Mouse (Mus musculus): ENCODE measurements around the gene Thsd7a. TPM values are rescaled to one million over a fixed set of nuclear protein-coding genes. Genes with fewer than 3 reads are reported as not detected.

The Thsd7a gene
- polyA plus RNA-seq, 1 experiment from 2014 or later: 52.4 TPM

DNA sequence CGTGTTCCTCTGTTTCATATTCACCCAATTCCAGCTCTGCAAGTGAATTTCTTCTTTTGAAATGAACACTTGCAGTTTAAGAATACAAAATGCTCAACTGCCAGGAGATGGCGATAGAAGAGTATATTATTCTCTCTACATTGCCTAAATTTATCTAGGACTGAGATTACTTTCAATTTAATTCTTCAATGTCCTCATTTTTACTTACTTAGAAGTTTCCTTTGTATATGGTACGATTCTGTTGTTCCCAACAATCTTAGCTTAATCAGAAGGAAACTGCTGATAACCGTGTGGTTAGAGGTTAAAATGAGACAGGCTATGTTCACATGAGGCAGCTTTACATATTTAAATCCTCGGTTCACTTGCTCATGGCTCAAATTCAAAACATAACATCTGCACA, 398.5 kb downstream of the Thsd7a start:
- Histone ChIP-seq H3K27me3 (no peaks in the 10 kb centered on the region), H3K4me2 (replicated peaks) (no peak overlapping the region), H3K9ac (no peak overlapping the region), H3K36me3 (no peaks in the 10 kb centered on the region), H3K27ac (no peak overlapping the region), H3K9me3 (replicated peaks) (no peaks in the 10 kb centered on the region), H3K4me3 (no peak overlapping the region), H3K4me1 (no peaks in the 10 kb centered on the region)
- WGBS: 55% methylated on average over 5 of the region's 5 CpGs
- no peak for ATAC-seq (ENCODE audit: low FRiP score)

DNA sequence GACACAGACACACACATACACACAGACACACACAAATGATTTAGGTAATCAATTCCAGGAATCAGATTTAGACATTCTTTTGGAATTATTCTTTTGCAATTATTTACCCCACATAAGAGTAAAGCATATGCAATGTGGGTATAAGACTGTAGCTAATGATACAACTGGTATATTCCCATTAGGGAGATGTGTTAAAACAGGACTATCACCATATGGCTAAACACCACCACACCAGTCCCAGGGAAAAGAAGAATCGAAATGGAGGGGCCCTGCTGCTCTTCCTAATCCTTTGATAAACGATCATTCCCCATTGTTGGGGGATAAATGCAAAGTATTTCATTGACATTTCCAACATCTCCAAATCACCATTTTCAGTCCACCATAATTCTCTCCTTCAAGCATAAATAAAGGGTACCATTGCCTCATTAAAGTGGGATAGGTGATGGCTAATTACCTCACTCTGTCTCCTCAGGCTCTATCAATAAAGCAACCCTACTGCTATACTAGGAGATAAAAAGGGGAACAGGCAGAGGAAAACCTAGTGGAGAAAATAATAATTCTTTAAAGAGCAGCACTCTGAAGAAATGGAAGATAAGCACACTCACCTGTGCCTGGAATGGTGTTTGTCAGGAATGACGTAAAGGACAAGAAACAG, 400.0 kb downstream of the Thsd7a start:
- H3K9me3 ChIP-seq (replicated peaks): no peaks in the 10 kb centered on the region
- no peak overlapping the region for H3K9ac ChIP-seq
- H3K4me2 ChIP-seq (replicated peaks): no peak overlapping the region
- H3K4me1 ChIP-seq: no peaks in the 10 kb centered on the region
- no peak overlapping the region for H3K27ac ChIP-seq
- 75% methylated on average over 3 of the region's 3 CpGs for WGBS
- H3K27me3 ChIP-seq: no peaks in the 10 kb centered on the region
- ATAC-seq (ENCODE audit: low FRiP score): no peak
- no peak overlapping the region for H3K4me3 ChIP-seq
- H3K36me3 ChIP-seq: no peaks in the 10 kb centered on the region

DNA sequence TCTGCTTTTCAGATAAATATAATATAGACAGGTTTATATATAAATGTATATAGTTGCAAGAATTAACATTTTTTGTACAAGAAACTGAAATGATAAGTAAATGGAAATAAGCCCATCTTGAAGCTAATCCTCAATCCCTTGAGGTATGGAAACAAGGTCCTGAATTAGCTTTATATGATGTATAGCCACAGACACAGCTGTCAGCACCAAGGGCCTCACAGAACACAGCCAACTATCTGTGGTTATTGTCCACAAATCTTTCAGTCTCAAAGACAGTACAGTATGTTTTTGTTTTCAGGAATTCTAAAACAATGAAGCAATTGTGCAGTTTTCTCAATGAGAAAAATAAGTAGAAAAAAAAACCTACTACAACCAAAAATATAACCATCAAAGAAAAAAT, 400.5 kb downstream of the Thsd7a start:
- Histone ChIP-seq H3K4me2 (replicated peaks) (no peak overlapping the region), H3K36me3 (no peaks in the 10 kb centered on the region), H3K27me3 (no peaks in the 10 kb centered on the region), H3K27ac (no peak overlapping the region), H3K9me3 (replicated peaks) (no peaks in the 10 kb centered on the region), H3K9ac (no peak overlapping the region), H3K4me3 (no peak overlapping the region), H3K4me1 (no peaks in the 10 kb centered on the region)
- ATAC-seq (ENCODE audit: low FRiP score): no peak

GRCm38 (mm10) chr6:12336590-12337584, 412.3 kb downstream of the Thsd7a start:
- H3K27ac ChIP-seq: peak overlapping the region; percentile 57

GRCm38 (mm10) chr6:12315070-12315909, 433.9 kb downstream of the Thsd7a start:
- Histone ChIP-seq H3K36me3 (no peaks in the 10 kb centered on the region), H3K9me3 (replicated peaks) (no peaks in the 10 kb centered on the region), H3K27ac (no peak overlapping the region), H3K4me3 (no peak overlapping the region), H3K4me1 (no peaks in the 10 kb centered on the region), H3K4me2 (replicated peaks) (no peak overlapping the region), H3K9ac (no peak overlapping the region), H3K27me3 (no peaks in the 10 kb centered on the region)
- peak; percentile 60; the same call in 1 of the 2 replicates for ATAC-seq (ENCODE audit: low FRiP score)
- 55% methylated on average over 7 of the region's 7 CpGs for WGBS

More at GRCm38 (mm10) chr6:12336590-12337584, 412.3 kb downstream of the Thsd7a start:
- H3K4me2 ChIP-seq (replicated peaks): no peak overlapping the region
- 0 out of 2 replicates have a peak, but pooled peaks cover 4% of the 10 kb centered on the region for H3K36me3 ChIP-seq
- no peaks in the 10 kb centered on the region for H3K9me3 ChIP-seq (replicated peaks)
- peak; percentile 88 for ATAC-seq (ENCODE audit: low FRiP score)
- no peak overlapping the region for H3K4me3 ChIP-seq
- H3K9ac ChIP-seq: no peak overlapping the region
- no peaks in the 10 kb centered on the region for H3K27me3 ChIP-seq
- H3K4me1 ChIP-seq: peaks cover 8% of the 10 kb centered on the region
- 56% methylated on average over 14 of the region's 14 CpGs for WGBS

DNA sequence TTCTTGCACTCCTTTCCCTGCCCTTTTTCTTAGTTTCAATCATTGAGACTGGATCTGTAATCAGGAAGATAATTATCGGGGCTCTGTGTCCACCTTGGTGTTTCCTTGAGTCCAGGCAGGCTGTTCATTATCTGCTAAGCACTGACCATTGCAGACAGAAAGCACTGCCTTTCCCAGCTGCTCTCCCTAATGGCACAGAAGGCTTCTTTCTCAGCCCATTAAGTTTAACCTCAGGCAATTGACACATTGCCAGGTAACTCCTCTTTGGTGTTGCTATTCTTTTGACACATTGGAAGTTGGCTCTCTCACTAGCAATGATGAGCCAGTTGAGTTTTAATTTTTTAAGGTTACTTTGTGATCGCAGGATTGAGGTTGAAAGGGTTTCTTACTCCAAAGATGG, 441.7 kb downstream of the Thsd7a start:
- 87% methylated on average over 2 of the region's 2 CpGs for WGBS
- no peak overlapping the region for H3K9ac ChIP-seq

DNA sequence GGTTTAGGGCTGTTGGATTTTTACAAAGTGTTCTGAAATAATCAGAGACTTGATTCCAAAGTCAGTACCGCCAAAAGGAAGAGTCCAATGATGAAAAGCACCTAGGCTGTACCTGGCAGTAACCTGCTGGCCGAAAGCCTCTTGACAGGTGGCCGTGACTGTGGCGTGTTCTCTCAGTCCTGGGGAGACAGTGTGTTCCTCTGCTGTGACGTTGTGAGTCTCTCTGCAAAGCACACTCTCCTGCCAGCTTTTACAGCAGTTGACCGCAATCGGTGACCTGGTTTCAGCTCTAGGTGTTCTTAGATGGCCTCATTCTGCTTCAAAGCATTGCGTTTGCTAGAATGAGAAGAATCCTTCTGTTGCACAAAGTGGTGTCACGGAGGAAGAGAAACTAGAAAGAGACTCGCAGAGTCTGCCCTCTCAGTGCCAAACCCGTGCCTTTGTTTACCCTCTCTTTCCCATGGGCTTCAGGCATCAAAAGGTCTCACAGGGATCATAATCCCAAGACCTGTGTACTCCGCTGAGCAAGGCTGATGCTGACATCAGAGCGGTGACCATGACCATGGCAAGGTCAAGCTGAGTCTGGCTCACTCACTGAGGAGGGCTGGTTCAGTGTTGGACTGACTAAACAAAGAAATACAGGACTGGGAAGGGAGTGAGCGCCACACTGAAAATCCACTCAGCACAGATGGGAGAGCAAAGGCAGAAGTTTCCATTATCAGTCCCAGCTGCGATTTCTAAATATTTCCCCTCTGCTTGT, 486.4 kb downstream of the Thsd7a start:
- Histone ChIP-seq H3K27me3 (no peaks in the 10 kb centered on the region; the same call in 1 of the 2 replicates), H3K4me3 (no peak overlapping the region), H3K4me2 (replicated peaks) (no peak overlapping the region), H3K9ac (no peak overlapping the region), H3K27ac (no peak overlapping the region), H3K4me1 (peaks cover 14% of the 10 kb centered on the region), H3K36me3 (no peaks in the 10 kb centered on the region), H3K9me3 (replicated peaks) (no peaks in the 10 kb centered on the region)
- no peak for ATAC-seq (ENCODE audit: low FRiP score)
- WGBS: 83% methylated on average over 15 of the region's 15 CpGs

More for the DNA sequence above, 441.7 kb downstream of the Thsd7a start:
- no peak overlapping the region for H3K4me2 ChIP-seq (replicated peaks)
- H3K36me3 ChIP-seq: no peaks in the 10 kb centered on the region
- H3K4me1 ChIP-seq: no peaks in the 10 kb centered on the region
- no peak for ATAC-seq (ENCODE audit: low FRiP score)
- no peaks in the 10 kb centered on the region for H3K27me3 ChIP-seq
- H3K4me3 ChIP-seq: no peak overlapping the region
- H3K9me3 ChIP-seq (replicated peaks): peaks cover 6% of the 10 kb centered on the region
- no peak overlapping the region for H3K27ac ChIP-seq

Data from hindbrain, embryonic 12.5 days (tissue).